Mouse (Mus musculus) v-Abl transformed pro-B cells (cell line): Measurements from ENCODE around the gene Mpp6.

Source experiments
- in situ Hi-C, 2 experiments: fragments of 400-800 bp; cut with MboI; formaldehyde crosslinking; loops; one replicate each; pipeline ENCODE4 v1.15.1; 2025; ENCODE audit not compliant: unreplicated experiment in 2 of 2

Mpp6 gene

GRCm38 (mm10) chr6:50137651-50138050 is 27.6 kb downstream of the Mpp6 start:
- in situ Hi-C loops: no loop called here

- in situ Hi-C loops: no loop called here
These were observed 29.5 kb downstream of the Mpp6 start for GRCm38 (mm10) chr6:50139526-50139925.

GRCm38 (mm10) chr6:50146158-50146557 is 36.1 kb downstream of the Mpp6 start:
- in situ Hi-C loops: no loop called here

GRCm38 (mm10) chr6:50149378-50149777 is 39.3 kb downstream of the Mpp6 start:
- in situ Hi-C loops: no loop called here

- in situ Hi-C loops: loop anchor here (5.0 to 25.0 kb wide), 2 partner anchors 48 to 1852 kb away; partner anchors contain the start of genes Mpp6 (in 1 of the 2) and Skap2 (in 1 of the 2)
These were observed 49.8 kb downstream of the Mpp6 start for GRCm38 (mm10) chr6:50159842-50160241.

GRCm38 (mm10) chr6:50163013-50163412 is 53.0 kb downstream of the Mpp6 start:
- in situ Hi-C loops: loop anchor here (5.0 to 25.0 kb wide), 2 partner anchors 51 to 1849 kb away; partner anchors contain the start of genes Mpp6 (in 1 of the 2) and Skap2 (in 1 of the 2)

GRCm38 (mm10) chr6:50168821-50169220 is 58.8 kb downstream of the Mpp6 start:
- in situ Hi-C loops: loop anchor here in 1 of 2 experiments (25.0 kb wide), 1 partner anchor 1843 kb away; the partner anchor contains the start of gene Skap2

GRCm38 (mm10) chr6:50169771-50170170 is 59.7 kb downstream of the Mpp6 start:
- in situ Hi-C loops: loop anchor here in 1 of 2 experiments (25.0 kb wide), 1 partner anchor 1843 kb away; the partner anchor contains the start of gene Skap2

- in situ Hi-C loops: loop anchor here in 1 of 2 experiments (25.0 kb wide), 1 partner anchor 913 kb away; the partner anchor contains the start of gene Tra2a
These were observed 65.7 kb downstream of the Mpp6 start for GRCm38 (mm10) chr6:50175736-50176135.

- in situ Hi-C loops: loop anchor here (5.0 to 25.0 kb wide), 8 partner anchors 68 to 925 kb away; partner anchors contain the start of genes Mpp6 (in 1 of the 2) and Tra2a (in 1 of the 2)
These were observed 70.1 kb downstream of the Mpp6 start for GRCm38 (mm10) chr6:50180189-50180588.

- in situ Hi-C loops: loop anchor here (10.0 to 25.0 kb wide), 5 partner anchors 107 to 933 kb away; partner anchors contain the start of gene Tra2a (in 1 of the 2)
These were observed 77.9 kb downstream of the Mpp6 start for GRCm38 (mm10) chr6:50187955-50188354.

- in situ Hi-C loops: loop anchor here (10.0 to 25.0 kb wide), 5 partner anchors 105 to 935 kb away; partner anchors contain the start of gene Tra2a (in 1 of the 2)
These were observed 79.3 kb downstream of the Mpp6 start for GRCm38 (mm10) chr6:50189376-50189775.

GRCm38 (mm10) chr6:50191605-50192004 is 81.6 kb downstream of the Mpp6 start:
- in situ Hi-C loops: loop anchor here in 1 of 2 experiments (25.0 kb wide), 1 partner anchor 929 kb away; the partner anchor contains the start of gene Tra2a

- in situ Hi-C loops: loop anchor here in 1 of 2 experiments (25.0 kb wide), 1 partner anchor 930 kb away; the partner anchor contains the start of gene Tra2a
These were observed 82.1 kb downstream of the Mpp6 start for GRCm38 (mm10) chr6:50192169-50192568.

- in situ Hi-C loops: loop anchor here in 1 of 2 experiments (25.0 kb wide), 1 partner anchor 931 kb away; the partner anchor contains the start of gene Tra2a
These were observed 82.8 kb downstream of the Mpp6 start for GRCm38 (mm10) chr6:50192822-50193221.

- in situ Hi-C loops: loop anchor here in 1 of 2 experiments (25.0 kb wide), 1 partner anchor 932 kb away; the partner anchor contains the start of gene Tra2a
These were observed 83.8 kb downstream of the Mpp6 start for GRCm38 (mm10) chr6:50193851-50194250.

GRCm38 (mm10) chr6:50204356-50204755 is 94.3 kb downstream of the Mpp6 start:
- in situ Hi-C loops: no loop called here

- in situ Hi-C loops: no loop called here
These were observed 95.1 kb downstream of the Mpp6 start for GRCm38 (mm10) chr6:50205093-50205492.

GRCm38 (mm10) chr6:50214711-50215372 is 104.8 kb downstream of the Mpp6 start:
- in situ Hi-C loops: no loop called here

- in situ Hi-C loops: no loop called here
These were observed 105.3 kb downstream of the Mpp6 start for GRCm38 (mm10) chr6:50215373-50215745.

- in situ Hi-C loops: no loop called here
These were observed 105.9 kb downstream of the Mpp6 start for GRCm38 (mm10) chr6:50215986-50216385.
